Mouse (Mus musculus): ENCODE measurements around the gene Prrg3. TPM values are rescaled to one million over a fixed set of nuclear protein-coding genes. Genes with fewer than 3 reads are reported as not detected.
"Not testable (repeated sequence)": the region's sequence is repeated elsewhere in the genome, so short reads cannot be mapped to it uniquely, and the experiment has no call there.

The Prrg3 gene
- 10 to 100 TPM; 17.3 to 21.6 TPM for total RNA-seq (2021)
- long read RNA-seq, experiment 1, full-length matches to known transcripts: 4 of 13 reads
- long read RNA-seq, experiment 1, partial matches to known transcripts: 9 of 13 reads
- long read RNA-seq, experiment 1, other reads (novel, unspliced or antisense): 0 of 13 reads
- long read RNA-seq, experiment 2, partial matches to known transcripts: 0 of 8 reads
- long read RNA-seq, experiment 2, other reads (novel, unspliced or antisense): 7 of 8 reads

- DNase-seq: peak; percentile 52 to 64
- intact Hi-C loops (cut with DNase I): loop anchor here (5.0 kb wide), 1 partner anchor 45 kb away; no protein-coding TSS in a partner anchor
These were observed at the start of gene Prrg3 for GRCm38 (mm10) chrX:71962073-71963051. Gene Prrg3 (plus strand): TSS chrX:71962624.

- peak; percentile 49 to 71 for DNase-seq
- intact Hi-C loops (cut with DNase I): no loop called here
These were observed 15.8 kb upstream of the Prrg3 start for GRCm38 (mm10) chrX:71946631-71947030.

- no peak for DNase-seq
- intact Hi-C loops (cut with DNase I): no loop called here
These were observed 4.1 kb upstream of the Prrg3 start for GRCm38 (mm10) chrX:71958366-71958765.

- intact Hi-C loops (cut with DNase I): loop anchor here (5.0 kb wide), 1 partner anchor 44 kb away; no protein-coding TSS in a partner anchor
- no peak for DNase-seq
These were observed 970 bp downstream of the Prrg3 start for GRCm38 (mm10) chrX:71963275-71963912.

- intact Hi-C loops (cut with DNase I): no loop called here
- DNase-seq: no peak
These were observed 5.8 kb downstream of the Prrg3 start for GRCm38 (mm10) chrX:71968216-71968615.

- DNase-seq: no peak
- intact Hi-C loops (cut with DNase I): no loop called here
These were observed 6.4 kb downstream of the Prrg3 start for GRCm38 (mm10) chrX:71968816-71969215.

GRCm38 (mm10) chrX:71971325-71971724, 8.9 kb downstream of the Prrg3 start:
- intact Hi-C loops (cut with DNase I): no loop called here
- no peak for DNase-seq

- intact Hi-C loops (cut with DNase I): no loop called here
- no peak for DNase-seq
These were observed 10.3 kb downstream of the Prrg3 start, which contains the start of gene Fate1 for GRCm38 (mm10) chrX:71972686-71973085. Gene Fate1 (plus strand): TSS chrX:71972986.

- DNase-seq; intact Hi-C loops (cut with DNase I): not testable (repeated sequence)
These were observed 15.3 kb downstream of the Prrg3 start for GRCm38 (mm10) chrX:71977681-71978080.

- no peak for DNase-seq
- intact Hi-C loops (cut with DNase I): no loop called here
These were observed 18.0 kb downstream of the Prrg3 start for GRCm38 (mm10) chrX:71980443-71980842.

- DNase-seq: no peak
- intact Hi-C loops (cut with DNase I): no loop called here
These were observed 18.9 kb downstream of the Prrg3 start for GRCm38 (mm10) chrX:71981322-71981721.

GRCm38 (mm10) chrX:71983205-71983604, 20.8 kb downstream of the Prrg3 start:
- intact Hi-C loops (cut with DNase I): no loop called here
- no peak for DNase-seq

- intact Hi-C loops (cut with DNase I): no loop called here
- DNase-seq: peak in 1 of 2 experiments; percentile 32
These were observed 21.4 kb downstream of the Prrg3 start for GRCm38 (mm10) chrX:71983775-71984174.

GRCm38 (mm10) chrX:71991549-71991948, 29.1 kb downstream of the Prrg3 start, which contains the start of gene Cnga2:
Gene Cnga2 (plus strand): TSS chrX:71991849.
- DNase-seq: no peak

GRCm38 (mm10) chrX:71995972-71996371, 33.5 kb downstream of the Prrg3 start:
- no peak for DNase-seq
- intact Hi-C loops (cut with DNase I): no loop called here

More at GRCm38 (mm10) chrX:71991549-71991948, 29.1 kb downstream of the Prrg3 start, which contains the start of gene Cnga2:
- intact Hi-C loops (cut with DNase I): no loop called here

- intact Hi-C loops (cut with DNase I): loop anchor here (5.0 kb wide), 2 partner anchors 48 to 807 kb away; partner anchors contain the start of gene Prrg3
- DNase-seq: no peak
These were observed 47.5 kb downstream of the Prrg3 start for GRCm38 (mm10) chrX:72009930-72010329.

GRCm38 (mm10) chrX:72012236-72012635, 49.8 kb downstream of the Prrg3 start:
- intact Hi-C loops (cut with DNase I): loop anchor here (5.0 kb wide), 1 partner anchor 805 kb away; no protein-coding TSS in a partner anchor
- peak; percentile 38 to 42 for DNase-seq

GRCm38 (mm10) chrX:72012804-72013203, 50.4 kb downstream of the Prrg3 start:
- intact Hi-C loops (cut with DNase I): loop anchor here (5.0 kb wide), 1 partner anchor 804 kb away; no protein-coding TSS in a partner anchor
- peak; percentile 29 to 60 for DNase-seq

- no peak for DNase-seq
- intact Hi-C loops (cut with DNase I): no loop called here
These were observed 59.8 kb downstream of the Prrg3 start for GRCm38 (mm10) chrX:72022241-72022640.

Measured in heart, postnatal 14 days (tissue).